Mouse (Mus musculus): ENCODE measurements at regions not wholly inside any gene's neighbourhood (a gene's known extent, or its start where the extent isn't known, plus 50 kb on each side); places are given as distances from the start of the nearest gene placed in this dataset.

DNA sequence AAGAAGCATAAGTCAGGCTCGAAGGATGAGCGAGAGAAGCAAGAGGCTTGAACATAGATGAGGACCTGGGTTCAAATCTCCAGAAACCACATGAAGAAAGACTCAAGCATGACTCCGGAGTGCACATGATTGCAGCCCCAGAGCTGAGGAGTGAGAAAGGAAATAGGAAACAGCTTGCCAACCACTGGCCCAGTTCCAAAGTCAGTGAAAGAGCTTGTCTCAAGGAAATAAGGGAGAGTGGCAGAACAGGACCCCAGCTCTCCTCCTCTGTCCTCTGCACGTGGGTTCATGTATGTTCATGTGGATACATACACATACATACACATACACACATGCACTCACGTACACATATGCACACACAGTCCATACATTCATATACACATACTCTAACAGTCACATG lies 156.9 kb upstream of the Spred2 start:
- DNase-seq = no peak

DNA sequence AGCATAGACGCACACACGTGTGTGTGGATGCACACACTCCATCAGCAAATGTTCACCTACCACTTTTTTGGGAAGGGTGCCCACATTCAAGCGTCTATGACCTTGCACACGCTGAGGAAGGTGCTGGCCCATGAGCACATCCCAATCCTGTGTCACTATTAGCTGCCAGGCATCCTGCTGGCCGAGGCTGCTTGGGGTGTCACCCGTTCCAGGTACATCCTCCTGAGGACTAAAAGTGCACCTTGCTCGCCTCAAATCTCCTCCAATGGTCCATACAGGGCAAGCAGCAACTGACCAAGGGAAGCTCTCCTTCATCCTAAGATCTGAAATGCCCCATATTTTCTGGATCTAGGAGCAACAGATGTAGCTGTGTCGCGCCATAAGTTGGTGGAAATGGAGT lies 156.3 kb upstream of the Spred2 start:
- DNase-seq = no peak

DNA sequence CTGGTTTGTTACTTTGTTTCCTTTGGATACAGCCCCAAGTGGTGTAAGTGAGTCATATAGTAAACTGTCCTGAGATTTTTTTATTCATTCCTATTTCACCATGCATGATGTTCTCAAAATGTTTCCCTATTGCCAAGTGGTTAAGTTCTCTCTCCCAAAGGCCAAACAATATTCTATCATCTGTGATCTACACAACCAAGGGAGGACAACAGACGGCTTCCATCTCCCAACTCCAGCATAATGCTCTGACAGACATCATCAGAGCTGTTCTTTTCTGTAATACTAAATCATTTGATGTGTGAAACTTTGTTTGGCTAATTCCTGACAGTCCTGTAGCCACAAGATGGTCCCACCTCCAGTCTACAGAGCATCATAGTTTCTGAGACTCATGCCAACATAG lies 155.2 kb upstream of the Spred2 start:
- no peak for DNase-seq

DNA sequence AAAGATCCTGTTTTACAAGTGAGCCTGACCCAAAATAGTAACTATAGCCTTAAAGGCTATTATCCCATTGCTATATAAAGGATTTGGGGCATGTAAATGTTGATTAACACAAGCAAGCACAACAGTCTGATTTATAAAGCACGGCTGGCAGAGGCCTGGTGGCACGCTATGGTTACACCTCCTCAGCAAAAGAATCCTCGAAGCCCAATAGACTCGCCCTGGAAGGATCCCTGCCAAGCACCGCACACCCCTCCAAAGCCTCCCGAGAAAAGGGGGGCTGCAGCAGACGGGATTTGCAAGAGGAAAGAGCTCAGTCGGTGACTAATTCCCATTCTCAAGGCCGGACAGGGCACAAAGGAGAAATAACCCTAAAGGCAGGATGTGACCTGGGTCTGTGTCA lies 150.2 kb upstream of the Spred2 start:
- no peak for DNase-seq

DNA sequence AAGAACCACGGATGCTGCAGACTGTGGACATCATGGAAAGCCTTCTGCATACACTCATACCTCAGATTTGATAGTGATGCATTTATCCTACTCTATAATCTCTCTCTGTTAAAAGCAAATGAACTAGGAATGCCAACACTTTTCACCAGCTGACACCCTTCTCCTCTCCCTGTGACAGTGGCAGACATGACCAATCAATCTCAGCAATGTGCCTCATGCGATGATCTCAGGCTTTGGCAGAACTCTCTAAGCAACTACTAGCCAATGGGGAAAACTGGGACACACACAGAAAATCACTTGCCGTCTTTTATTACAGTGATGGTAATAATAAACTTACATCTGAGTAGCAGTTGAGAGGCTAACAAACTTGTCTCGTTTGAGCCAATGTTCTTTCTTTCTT lies 148.4 kb upstream of the Spred2 start:
- no peak for DNase-seq

DNA sequence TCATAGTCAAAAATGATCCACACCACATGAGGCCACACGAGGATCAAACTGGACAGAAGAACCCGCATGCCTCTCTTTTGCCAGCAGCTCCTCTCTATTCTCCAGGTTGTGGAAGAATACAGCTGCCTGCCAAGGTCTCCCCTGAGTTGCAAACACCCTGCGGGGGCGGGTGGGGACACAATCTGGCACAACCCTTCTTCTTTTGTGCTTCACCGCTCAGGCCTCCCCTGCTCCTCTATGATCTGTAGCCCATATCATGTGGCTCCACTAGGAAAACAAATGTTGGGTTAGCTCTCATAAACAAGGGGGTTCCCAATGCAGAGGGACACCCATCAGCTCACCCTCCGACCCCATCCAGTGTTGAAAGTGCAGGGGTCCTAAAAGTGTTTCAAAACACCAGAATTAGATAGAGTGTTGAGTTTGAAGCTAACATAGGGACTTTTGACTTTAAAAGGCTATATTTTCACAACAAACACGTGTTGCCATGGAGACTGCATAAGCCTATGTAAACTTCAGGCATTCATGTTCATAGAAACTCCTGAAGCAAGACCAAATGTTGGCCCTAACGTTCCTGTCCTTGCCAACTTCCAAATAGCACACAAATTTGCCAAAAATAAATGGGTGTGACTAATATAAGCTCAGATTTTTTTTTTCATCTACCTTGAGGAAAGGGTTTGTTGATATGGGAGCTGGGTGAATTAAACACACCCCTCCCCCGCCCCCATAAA lies 147.5 kb upstream of the Spred2 start:
- DNase-seq = no peak

DNA sequence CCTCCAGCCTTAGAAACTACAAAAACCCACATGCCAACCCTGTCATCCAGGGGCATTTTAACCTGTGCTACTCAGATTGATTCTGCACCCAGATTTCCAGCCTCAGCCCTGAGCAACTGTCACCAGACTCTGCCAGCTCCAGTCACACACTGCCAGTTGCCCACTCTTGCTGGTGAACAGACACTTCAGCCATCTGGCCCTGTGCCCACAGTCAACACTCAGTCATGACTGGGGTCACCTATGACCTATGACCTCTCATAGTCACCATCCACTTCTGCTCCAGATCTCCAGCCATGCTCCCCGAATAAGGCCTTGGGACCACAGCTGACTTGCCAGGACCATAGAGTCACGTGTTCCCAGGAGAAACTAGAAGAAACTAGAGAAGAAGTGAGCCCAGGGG lies 146.0 kb upstream of the Spred2 start:
- DNase-seq = no peak

DNA sequence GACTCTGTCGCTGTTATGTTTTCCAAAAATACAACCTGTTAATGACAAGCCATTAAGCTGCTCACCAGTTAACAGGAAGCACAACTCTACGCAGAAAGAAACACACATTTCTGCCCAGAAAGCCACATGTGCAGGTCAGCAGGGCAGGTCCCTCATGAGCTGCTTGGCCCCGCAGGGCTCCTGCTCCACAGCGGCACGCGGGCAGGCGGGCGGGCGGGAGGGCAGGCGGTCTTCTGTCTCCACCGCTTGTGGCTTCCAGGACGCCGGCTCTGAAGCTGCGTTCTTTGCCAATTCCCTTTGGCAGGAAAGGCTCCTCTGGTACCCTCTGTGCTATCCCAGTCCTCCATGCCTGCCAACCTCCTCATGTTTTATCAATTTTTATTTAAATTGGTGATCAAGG lies 139.1 kb upstream of the Spred2 start:
- no peak for DNase-seq

DNA sequence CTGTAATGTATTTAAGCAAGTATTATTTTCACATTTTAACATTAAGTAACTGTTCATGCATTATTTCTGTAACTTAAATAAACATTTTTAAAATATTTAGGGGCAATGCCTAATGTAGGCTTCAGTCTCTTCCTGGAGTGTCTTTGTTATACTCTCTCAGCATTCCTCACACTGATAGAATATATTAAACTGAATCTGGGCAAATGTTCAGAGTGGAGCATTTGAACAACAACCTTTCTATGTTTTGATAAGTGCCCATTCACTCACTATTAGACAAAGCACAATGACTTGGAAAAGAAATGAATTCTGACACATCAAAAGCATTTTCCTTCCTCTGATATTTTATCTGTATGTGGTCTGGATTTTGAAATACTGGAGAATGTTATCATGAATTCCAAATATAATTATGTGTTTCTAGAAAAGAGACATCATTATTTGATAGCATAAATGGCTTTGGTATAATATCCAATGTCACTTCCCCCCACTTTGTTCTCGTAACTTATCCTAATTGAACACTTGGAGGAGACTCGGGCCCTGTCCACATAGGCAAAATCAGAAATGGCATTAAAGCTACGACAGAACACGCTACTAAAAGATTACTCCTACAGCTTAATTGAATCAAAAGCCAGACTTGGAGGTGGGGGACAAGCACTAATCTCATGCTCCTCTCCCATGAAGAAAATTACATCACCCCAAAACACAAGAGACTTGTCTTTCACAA lies 127.1 kb upstream of the Spred2 start:
- DNase-seq = no peak

DNA sequence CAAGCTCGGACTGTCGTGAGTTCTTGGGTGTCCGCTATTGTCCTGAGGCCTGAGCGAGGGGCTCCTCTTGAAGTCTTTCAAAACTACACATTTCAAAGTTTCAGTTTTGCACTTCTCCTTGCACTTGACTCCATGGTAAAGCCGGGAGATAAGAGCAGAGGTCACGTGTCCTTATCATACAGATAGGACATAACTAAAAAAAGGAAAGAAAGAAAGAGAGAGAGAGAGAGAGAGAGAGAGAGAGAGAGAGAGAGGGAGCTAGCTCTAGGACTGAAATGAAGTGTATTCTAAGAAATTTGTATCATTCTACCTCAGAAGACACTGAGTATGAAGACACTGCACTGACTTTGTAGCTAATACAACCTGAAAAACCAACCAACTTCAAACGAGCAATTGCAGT lies 114.8 kb upstream of the Spred2 start:
- no peak for DNase-seq

DNA sequence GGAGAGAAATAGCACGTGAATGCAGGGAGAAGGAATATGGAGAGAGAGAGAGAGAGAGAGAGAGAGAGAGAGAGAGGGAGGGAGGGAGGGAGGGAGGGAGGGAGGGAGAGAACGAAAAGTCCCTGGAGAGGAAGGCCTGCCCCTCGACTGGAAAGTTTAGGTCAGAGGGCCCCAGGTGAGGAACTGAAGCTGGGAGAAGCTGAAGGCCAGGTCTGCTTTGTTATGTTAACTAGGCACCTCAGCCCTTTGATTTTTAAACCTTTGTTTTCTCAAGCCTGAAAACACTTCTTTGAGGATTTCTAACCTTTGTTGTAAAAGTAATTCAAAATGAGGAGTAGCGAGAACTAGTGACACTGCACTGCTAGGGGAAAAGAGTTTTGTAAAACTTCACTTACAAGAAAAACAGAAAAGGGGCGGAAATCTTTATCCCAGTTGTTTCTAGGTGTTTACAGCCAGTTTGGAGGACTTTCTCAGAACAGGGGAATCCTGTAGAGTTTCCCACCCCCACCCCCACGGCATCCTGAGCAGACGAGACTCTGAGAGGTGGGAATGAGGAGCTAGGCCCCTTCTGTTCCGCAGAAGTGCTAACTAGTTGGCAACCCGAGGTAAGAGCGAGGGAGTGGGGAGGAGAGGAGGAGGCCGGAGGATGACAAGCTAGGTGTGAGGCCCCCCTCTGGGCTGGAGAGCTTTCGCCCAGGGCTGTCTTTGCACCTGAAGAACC lies 112.7 kb upstream of the Spred2 start:
- no peak for DNase-seq

DNA sequence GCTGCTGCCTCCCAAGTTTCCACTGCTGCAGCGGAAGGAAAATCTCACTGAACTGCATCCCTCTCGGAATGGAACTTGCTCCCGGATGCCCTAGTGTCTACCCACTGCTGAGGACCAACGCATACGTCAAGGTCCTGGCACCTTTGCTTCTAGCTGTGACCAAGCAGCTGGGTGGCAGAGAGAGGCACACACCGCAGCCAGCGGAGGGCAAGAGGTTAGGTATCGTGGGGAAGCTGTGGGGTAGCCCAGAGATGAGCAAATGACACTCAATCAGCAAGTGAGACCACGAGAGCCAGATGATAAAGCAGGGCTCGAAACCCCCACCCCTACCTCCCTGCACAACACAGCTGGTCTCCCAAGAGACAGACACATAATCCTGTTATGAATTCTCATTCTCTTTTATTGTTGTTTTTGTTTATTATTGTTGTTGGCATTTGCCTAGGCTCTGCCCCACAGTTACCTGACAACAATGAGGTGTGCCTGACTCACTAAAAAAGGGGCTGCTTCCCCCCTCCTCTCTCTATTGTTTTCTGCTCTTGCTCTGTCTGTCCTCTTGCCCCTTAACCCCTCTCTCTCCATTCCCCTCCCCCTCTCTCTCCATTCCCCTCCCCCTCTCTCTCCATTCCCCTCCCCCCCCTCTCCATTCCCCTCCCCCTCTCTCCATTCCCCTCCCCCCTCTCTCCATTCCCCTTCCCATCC lies 112.0 kb upstream of the Spred2 start:
- DNase-seq = no peak

DNA sequence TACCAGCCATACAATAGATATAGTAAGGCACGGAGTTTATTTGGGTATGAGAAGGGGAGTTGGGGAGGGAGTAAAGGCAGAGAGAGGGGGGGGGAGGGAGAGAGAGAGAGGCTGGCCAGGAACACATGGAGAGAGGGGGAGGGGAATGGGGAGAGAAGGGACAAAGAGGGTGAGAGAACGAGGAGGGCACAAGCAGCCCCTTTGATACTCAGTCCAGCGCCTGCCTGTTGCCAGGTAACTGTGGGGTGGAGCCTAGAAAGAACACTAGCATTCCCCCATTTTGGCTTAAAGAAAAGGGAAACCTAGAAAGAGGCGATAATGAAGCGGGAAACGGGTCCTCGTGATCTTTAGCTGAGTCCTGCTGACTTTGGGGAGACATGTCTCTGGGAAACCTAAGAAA lies 110.6 kb upstream of the Spred2 start:
- DNase-seq = no peak

DNA sequence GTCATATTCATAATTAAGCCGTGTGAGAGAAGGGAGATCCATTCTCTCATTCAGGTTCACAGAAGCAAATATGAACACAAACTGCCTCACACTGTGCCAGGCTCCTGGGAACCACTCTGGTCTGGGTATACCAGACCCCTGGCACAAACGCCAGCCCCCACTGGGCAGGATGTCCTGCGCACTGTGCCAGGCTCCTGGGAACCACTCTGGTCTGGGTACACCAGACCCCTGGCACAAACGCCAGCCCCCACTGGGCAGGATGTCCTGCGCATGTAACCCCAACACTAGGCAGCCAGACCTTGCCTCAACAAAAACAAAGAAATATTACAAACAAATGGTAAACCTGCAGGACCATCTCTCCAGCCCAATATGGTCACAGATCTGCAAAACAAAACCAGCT lies 101.2 kb upstream of the Spred2 start:
- DNase-seq = no peak

DNA sequence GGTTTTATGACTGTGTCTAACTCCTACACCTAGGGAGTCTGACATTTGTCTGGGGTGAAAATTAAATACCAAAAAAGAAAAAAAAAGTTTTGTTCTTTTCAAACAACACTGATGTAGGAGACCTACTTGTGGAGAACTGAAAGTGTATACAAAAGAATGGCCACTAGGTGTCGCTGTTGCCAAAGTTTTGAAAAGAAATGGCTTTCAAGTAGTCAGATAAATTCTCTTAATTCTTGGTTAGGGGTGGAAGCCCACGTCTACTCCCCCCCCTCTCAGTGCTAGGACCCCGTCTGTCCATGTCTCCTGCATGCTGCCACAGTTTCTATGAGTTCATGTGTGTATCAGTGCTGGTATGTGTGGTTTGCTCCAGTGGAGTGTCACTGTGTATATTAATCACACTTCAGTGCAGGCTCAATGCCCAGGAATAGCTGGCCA lies 100.7 kb upstream of the Spred2 start:
- peak; percentile 62 for DNase-seq

DNA sequence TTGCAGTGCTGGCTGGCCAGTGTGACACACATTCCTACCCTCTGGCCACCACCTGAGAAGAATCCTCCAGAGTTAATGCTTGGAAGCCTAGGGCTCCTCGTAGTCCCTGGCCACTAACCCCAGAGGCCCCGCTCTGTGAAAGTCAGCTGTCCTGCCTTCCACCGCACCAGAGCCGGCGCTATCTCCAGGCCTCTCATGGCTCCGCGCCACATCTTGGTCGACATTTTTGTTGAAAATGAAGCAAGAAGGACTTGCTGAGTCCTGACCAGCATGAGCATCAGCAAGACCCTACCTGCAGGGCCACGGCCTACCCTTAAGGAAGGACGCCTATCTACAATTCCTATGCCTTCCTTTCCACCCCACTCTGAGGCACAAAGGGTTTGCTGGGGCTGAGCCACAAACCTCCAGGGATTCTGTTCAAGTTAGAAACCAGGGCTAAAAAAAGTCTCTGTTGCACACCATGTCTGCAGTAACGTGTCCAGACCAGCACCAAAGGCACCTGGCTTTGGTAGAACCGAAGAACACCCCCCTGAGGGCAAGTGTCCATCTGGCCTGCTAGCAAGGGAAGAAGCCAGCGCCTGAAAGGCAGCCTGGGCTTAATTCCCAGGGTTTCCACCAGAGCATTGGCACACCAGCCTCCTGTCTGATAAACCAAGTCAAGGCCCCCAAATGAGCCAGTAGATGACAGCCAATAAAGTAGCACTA lies 97.5 kb upstream of the Spred2 start:
- DNase-seq = no peak

DNA sequence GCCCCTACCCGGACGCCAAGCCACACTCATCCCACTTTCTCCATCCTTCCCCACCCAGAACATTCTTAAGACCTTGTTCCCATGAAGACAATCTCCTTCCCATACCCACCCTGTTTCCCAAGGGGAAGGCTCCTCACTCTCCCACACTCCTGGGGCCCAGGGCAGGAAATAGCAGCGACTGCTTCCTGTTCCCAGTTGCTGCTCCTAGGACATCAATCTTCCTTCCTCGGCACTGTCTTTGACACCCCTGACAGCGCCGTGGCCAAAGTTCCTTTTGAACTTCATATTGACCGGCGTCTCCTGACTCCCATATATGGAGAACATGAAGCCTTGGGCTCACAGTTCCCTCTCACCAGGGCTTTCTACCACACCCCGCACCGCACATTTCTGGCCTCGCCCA lies 96.2 kb upstream of the Spred2 start:
- DNase-seq = no peak

DNA sequence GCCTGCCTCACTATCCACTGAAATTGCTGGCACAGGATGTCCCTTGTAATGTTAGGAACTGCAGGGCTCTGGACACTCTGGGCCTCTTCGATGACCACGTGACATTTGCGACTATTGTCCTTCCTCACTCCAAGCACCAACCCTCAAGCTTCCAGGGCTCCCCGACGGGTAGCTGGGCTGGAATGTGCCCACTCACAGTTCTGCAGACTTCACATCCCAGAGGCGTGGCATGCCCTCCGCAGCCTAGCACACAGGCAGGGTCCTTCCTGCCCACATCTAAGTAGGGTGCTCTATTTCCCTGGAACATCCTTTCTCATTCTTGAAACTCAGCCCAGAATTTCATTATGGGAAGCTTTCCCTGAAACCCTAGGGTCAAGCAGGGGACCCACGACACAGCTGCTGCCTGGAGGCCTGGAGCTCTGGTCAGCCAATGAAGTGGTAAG lies 95.2 kb upstream of the Spred2 start:
- no peak for DNase-seq

DNA sequence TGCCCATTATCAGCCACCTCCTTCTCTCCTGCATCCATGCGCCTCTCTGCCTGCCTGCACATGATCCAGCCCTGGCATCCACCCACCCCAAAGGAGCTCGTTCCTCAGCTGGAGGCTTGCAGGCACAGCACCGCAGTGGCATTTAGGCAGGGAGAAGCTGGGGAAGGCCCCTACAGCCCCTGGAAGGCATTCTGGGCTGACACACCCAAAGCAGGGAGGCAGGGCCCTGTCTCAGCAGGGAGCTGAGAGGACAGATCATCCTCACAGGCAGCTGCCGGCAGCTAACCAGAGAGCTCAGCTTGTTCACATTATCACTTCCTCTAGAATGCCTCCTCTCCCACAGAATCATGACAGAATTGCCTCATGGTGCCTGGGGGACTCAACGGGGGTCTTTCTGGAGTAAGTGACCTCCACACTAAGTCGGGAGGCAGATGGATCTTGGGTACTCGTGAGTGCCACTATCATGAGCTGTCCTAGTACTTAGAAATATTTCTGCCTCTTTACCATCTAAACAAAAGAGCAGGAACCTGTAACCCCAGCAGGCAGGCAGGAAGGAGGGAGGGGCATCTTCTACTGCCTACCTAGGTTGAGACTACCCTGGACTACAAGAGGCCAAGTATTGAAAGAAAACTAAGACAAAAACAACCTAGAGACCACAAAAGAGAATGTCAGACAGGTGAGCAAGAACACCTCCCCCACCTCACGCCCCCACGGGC lies 94.5 kb upstream of the Spred2 start:
- no peak for DNase-seq

DNA sequence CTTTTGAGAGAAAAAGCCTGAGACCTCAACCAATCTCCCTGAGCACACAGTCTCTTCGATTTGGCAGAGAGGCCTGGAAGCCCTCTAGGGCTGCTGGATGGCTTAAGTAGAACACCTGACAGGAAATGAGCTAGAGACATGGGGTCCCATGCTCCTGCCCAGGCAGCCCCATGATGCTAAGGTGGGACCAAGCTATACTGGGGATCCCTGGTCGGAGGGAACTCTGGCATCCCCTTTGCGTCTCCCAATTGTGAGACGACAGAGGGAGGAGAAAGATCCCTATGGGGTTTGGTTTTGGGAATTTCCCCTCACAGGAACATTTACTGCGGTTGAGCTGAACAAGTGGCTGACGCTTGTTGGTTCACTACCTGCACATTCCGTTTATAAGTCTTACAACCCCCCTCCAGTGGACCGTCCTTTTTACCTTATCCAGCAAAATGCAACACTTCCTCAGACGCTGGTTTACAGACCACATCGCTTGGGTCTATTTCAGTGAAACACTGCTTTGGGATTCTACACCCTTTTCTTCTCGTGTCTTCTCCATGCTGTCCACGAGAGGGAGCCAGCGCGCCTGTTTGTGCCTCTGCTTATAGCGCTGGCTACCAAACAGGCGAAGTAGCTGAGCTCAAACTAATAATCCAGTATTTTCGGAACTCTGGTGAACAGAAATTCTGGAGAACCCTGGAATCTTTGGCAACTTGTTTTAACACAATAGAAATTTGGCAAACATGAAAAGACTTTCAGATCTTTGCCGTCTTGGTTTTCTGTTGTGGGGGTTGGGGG lies 93.7 kb upstream of the Spred2 start:
- DNase-seq = peak; percentile 76

DNA sequence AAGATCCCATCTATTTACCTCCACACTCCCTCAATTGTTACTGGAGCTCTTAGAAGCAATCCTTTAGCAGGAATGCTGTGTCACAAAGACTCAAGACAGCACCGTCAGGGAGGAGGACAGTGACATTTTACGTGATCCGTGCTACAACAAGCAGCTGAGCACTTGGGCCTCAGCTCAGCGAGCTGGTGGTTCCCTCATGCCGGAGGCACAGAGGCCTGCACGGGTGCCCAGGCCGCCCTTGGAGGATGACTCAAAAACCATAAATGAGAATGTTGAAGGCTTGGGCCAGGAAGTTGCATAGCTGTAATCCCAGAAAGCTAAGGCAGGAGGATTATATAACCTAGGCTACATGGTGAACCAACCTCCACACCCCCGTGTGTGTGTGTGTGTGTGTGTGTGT lies 89.6 kb upstream of the Spred2 start:
- DNase-seq = no peak

Measured in liver (tissue).